Mouse (Mus musculus): ENCODE results near the gene Galnt16. TPM values are rescaled to one million over a fixed set of nuclear protein-coding genes. Genes with fewer than 3 reads are reported as not detected.

The Galnt16 gene
- polyA plus RNA-seq, 1 experiment from 2014 or later = 3.9 TPM

DNA sequence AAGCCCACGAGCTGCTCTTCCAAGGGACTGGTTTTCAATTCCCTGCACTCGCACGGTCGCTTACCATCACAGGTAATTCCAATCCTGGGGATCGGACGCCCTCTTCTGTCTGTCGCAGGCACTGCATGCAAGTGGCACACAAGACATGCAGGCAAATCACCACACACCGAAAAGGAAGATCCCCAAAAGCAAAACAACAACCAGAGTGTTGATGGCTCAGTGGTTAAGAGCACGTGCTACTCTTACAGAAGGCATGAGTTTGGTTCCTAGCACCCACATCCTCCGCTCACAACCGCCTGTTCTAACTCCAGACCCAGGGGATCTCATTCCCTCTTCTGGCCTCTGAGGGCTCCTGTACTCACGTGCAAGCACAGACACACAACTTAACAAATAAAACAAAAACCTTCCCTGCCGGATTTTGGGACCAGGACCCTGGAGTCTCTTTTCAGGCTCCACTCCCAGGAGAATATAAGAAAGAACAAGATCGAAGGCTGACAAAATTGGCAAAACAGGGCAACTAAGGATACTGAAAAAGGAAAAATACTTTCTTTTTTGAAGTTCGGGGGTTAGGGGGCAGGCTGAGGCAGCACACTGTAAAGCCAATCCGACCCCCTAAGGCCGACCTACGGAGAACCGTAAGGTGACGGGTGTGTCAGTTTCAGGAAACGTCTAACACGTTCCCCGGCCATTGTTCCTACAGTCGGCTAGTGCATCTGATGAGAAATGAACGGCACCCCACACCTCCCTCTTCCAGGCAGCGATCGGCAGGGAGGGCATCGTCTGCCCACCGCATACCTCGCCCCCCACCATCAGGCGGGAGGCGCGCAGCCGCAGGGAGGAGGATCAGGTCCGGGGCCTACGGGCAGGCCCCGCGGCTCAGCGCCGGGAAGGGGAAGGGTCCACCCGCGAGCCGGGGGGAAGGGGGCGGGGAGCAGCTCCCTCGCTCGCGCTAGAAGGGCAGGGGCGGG, 124.9 kb downstream of the Galnt16 start:
- Histone ChIP-seq H3K36me3 (ENCODE audit: insufficient read depth, low read length) (peaks cover 25% of the 10 kb centered on the region), H3K4me2 (ENCODE audit: low read length) (peak overlapping the region; percentile 81), H3K4me1 (replicated peaks; ENCODE audit: insufficient read depth, low read length) (peaks cover 17% of the 10 kb centered on the region), H3K9ac (ENCODE audit: low read depth, low read length) (peak overlapping the region; percentile 95), H3K4me3 (replicated peaks; ENCODE audit: low read depth, low read length) (peak overlapping the region; percentile 87), H3K27me3 (ENCODE audit: insufficient read depth, low read length) (no peaks in the 10 kb centered on the region), H3K27ac (peak overlapping the region; percentile 90), H3K9me3 (replicated peaks; ENCODE audit: low read length) (no peaks in the 10 kb centered on the region)
- ATAC-seq (replicated peaks; ENCODE audit: low FRiP score, low read depth) = peak; percentile 65
- TF ChIP-seq CTCF (IDR thresholded peaks at IDR 0.05; ENCODE audit: low read depth) = peak; percentile 69
- DNase-seq (ENCODE audit: low spot score) = peak; percentile 57
- 3% methylated on average over 42 of the region's 48 CpGs for WGBS

DNA sequence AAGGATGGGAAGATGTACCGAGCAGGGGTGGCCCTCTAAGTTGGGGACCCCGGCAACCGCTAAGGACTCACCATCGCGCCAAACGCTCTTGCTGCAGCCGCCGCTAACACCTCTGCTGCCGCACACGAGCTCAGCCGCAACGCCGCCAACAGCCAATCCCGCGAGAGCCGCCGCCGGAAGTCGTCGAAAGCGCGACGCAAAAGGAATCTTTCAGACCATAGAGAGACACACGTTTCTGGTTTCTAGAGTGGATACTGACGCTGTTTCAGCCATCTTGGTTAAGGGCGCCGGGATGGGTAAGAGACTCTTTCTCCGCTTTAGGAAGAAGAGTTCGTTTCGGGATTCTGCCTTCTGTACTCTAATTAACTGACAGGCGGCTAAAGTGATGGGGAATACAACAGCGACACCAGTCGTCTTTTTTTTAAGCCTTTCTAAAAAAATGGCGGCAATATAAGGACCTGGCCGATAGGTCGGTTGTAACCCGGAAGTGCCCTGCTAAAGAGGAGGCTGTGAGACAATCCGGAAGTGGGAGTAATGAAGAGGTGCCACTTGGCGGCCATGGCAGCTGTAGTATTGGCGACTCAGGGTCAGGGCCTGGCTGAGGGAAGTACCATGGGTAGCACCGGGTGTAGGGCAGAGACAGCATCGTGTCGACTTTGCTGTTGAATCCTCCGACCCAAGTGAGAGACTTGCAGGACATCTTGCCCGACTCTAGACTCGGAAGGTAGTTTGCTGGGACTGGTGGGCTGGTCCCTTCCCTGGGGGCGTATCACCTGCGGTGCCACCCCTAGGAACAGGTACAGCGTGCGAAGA, 125.8 kb downstream of the Galnt16 start, which contains the start of the genes Slc39a9 and Erh:
TSS of gene Slc39a9 (plus strand) at position 191 of the 813 bp plus-strand sequence.
TSS of gene Erh (minus strand) at position 649 of the 813 bp plus-strand sequence.
- peak; percentile 95 for ATAC-seq (replicated peaks; ENCODE audit: low FRiP score, low read depth)
- Histone ChIP-seq H3K9ac (ENCODE audit: low read depth, low read length) (peak within 1 kb of the TSS; percentile 95), H3K27me3 (ENCODE audit: insufficient read depth, low read length) (no peaks in the 10 kb centered on the region), H3K4me3 (replicated peaks; ENCODE audit: low read depth, low read length) (peak within 1 kb of the TSS; percentile 87), H3K9me3 (replicated peaks; ENCODE audit: low read length) (no peaks in the 10 kb centered on the region), H3K27ac (peak within 1 kb of the TSS; percentile 90), H3K4me2 (ENCODE audit: low read length) (peak within 1 kb of the TSS; percentile 81), H3K36me3 (ENCODE audit: insufficient read depth, low read length) (peaks cover 17% of the 10 kb centered on the region), H3K4me1 (replicated peaks; ENCODE audit: insufficient read depth, low read length) (peaks cover 17% of the 10 kb centered on the region)
- 0 out of 2 replicates have a peak, but pooled peaks have one; percentile 16 for TF ChIP-seq CTCF (IDR thresholded peaks at IDR 0.05; ENCODE audit: low read depth)
- WGBS = under 1% methylated on average over 50 of the region's 50 CpGs
- DNase-seq (ENCODE audit: low spot score) = peak; percentile 98

- ATAC-seq (replicated peaks; ENCODE audit: low FRiP score, low read depth) (peak; percentile 0; the same call in 1 of the 2 replicates), DNase-seq (ENCODE audit: low spot score) (no peak)
- Histone ChIP-seq H3K4me1 (replicated peaks; ENCODE audit: insufficient read depth, low read length) (peaks cover 17% of the 10 kb centered on the region), H3K9ac (ENCODE audit: low read depth, low read length) (peak overlapping the region; percentile 95), H3K4me3 (replicated peaks; ENCODE audit: low read depth, low read length) (peak overlapping the region; percentile 87), H3K9me3 (replicated peaks; ENCODE audit: low read length) (no peaks in the 10 kb centered on the region), H3K36me3 (ENCODE audit: insufficient read depth, low read length) (peaks cover 11% of the 10 kb centered on the region), H3K27me3 (ENCODE audit: insufficient read depth, low read length) (no peaks in the 10 kb centered on the region), H3K4me2 (ENCODE audit: low read length) (peak overlapping the region; percentile 81), H3K27ac (peak overlapping the region; percentile 90)
- TF ChIP-seq CTCF (IDR thresholded peaks at IDR 0.05; ENCODE audit: low read depth) = no peak
- 5% methylated on average over 18 of the region's 18 CpGs for WGBS
These were observed 126.4 kb downstream of the Galnt16 start for GRCm38 (mm10) chr12:80644506-80644868.

DNA sequence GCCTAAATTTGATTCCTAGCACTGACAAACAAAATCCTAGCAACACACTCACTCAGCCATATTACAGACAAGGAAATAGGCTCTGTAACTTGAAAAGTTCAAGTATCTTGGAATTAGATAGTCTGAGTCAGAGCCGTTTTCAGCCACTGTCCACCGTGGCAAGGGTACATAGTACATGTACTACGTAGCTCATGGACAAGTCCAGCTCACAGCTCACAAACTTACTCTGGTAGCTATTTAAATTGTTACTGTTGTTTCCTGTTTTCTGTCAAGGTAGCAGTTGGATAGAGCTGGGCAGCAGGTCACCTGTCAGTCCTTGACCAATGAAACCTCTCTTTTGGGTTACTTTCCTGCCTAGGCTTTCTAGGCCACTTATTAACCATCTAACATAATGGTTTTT, 128.3 kb downstream of the Galnt16 start:
- Histone ChIP-seq H3K4me2 (ENCODE audit: low read length) (peak overlapping the region; percentile 81; the same call in 1 of the 2 replicates), H3K27me3 (ENCODE audit: insufficient read depth, low read length) (no peaks in the 10 kb centered on the region), H3K4me1 (replicated peaks; ENCODE audit: insufficient read depth, low read length) (peaks cover 17% of the 10 kb centered on the region), H3K4me3 (replicated peaks; ENCODE audit: low read depth, low read length) (no peak overlapping the region), H3K9me3 (replicated peaks; ENCODE audit: low read length) (no peaks in the 10 kb centered on the region), H3K27ac (no peak overlapping the region), H3K9ac (ENCODE audit: low read depth, low read length) (no peak overlapping the region), H3K36me3 (ENCODE audit: insufficient read depth, low read length) (no peaks in the 10 kb centered on the region)
- no peak for DNase-seq (ENCODE audit: low spot score)
- no peak for ATAC-seq (replicated peaks; ENCODE audit: low FRiP score, low read depth)
- WGBS = 94% methylated on average over 3 of the region's 3 CpGs
- TF ChIP-seq CTCF (IDR thresholded peaks at IDR 0.05; ENCODE audit: low read depth) = no peak

DNA sequence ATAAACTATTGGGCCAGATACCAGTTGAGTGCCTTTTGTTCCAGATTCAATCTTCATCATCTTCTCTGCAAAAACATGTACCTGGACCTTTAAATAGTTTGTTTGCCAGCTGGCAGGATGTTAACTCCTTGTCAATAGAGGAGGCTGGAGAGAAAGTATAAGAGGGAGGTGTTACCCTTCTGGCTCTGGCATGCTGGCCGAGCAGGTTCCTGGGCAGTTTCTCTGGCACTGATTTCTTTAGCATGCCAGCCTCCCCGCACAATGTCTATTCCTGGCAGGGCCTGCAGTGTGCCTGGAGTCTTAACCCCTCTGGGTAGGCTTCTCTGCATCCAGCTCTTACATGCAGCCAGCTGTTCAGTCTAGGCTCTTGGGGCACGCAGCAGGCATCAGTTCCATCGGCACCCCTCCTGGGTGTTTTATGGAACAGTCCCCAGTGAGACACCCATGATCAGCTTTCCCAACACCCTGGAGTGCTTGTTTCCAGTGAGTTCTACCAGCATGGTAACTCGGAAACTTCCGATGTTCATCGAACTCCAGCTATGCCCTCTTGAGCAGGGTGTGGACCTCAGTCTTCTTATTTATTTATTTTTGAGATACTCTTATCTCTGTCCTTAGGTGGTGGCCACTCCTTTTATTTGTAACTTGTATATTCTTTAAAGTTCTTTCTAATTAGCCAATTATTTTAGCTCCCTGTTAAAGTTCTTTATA, 136.0 kb downstream of the Galnt16 start:
- Histone ChIP-seq H3K9me3 (replicated peaks; ENCODE audit: low read length) (no peaks in the 10 kb centered on the region), H3K4me3 (replicated peaks; ENCODE audit: low read depth, low read length) (no peak overlapping the region), H3K4me1 (replicated peaks; ENCODE audit: insufficient read depth, low read length) (no peaks in the 10 kb centered on the region), H3K27me3 (ENCODE audit: insufficient read depth, low read length) (no peaks in the 10 kb centered on the region), H3K4me2 (ENCODE audit: low read length) (no peak overlapping the region), H3K9ac (ENCODE audit: low read depth, low read length) (0 out of 2 replicates have a peak overlapping the region, but pooled peaks have one; percentile 24), H3K36me3 (ENCODE audit: insufficient read depth, low read length) (no peaks in the 10 kb centered on the region), H3K27ac (no peak overlapping the region)
- ATAC-seq (replicated peaks; ENCODE audit: low FRiP score, low read depth) (no peak), DNase-seq (ENCODE audit: low spot score) (no peak)
- TF ChIP-seq CTCF (IDR thresholded peaks at IDR 0.05; ENCODE audit: low read depth) = no peak
- WGBS = 86% methylated on average over 7 of the region's 7 CpGs

Measured in kidney, postnatal 0 days (tissue).